Mouse (Mus musculus): ENCODE data around the gene Anapc13.

GRCm38 (mm10) chr9:102650637-102651036 is 24.5 kb downstream of the Anapc13 start:
- no peak for TF ChIP-seq CTCF (IDR thresholded peaks at IDR 0.05; ENCODE audit: low read depth)
- no peak for TF ChIP-seq EP300 (optimal IDR thresholded peaks at IDR 0.05)

Measured in stomach, postnatal 0 days (tissue).